Mouse (Mus musculus): ENCODE results near the gene Sgta. TPM values are rescaled to one million over a fixed set of nuclear protein-coding genes. Genes with fewer than 3 reads are reported as not detected.

Sgta gene
- total and polyA plus RNA-seq, 3 experiments = 100 to 1,019 (median 152) TPM

DNA sequence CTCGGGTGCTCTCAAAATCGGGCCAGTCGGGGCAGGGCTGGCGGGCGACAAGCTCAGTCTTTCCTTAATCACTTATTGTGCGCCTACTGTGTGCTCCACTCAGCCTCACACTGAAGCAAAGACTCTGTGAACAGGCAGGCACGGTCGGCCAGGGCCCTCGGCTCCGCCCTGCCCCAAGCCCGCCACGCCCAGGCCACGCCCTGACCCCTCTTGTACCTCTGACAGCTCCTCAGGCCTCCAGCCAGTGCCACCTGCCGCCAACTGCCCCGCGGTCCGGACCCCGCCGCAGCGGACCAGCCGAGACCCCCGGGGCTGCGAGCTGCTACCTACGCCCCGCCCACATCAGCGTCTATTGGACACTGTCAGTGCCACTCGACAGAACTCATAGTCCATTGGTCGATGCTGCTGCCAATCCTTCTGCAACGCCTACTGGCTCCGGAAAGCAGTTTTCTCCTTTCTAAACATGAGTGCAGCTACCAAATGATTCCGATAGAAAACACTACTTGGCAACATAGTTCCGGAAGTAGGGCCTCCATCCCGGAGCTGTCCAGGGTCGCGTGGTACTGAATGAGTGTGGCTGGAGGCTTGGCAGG, 22.9 kb downstream of the Sgta start, which contains the start of gene Slc39a3:
Gene Slc39a3 (minus strand): TSS at position 439 of the 593 bp plus-strand sequence.
- no peaks in the 10 kb centered on the region for H3K4me1 ChIP-seq (ENCODE audit: control insufficient read depth in 1 of 2, insufficient read depth in 2 of 2, low read length in 2 of 2)
- no peaks in the 10 kb centered on the region; the same call in 1 of the 2 replicates for H3K79me2 ChIP-seq (ENCODE audit: control insufficient read depth, insufficient read depth, low read length, poor library complexity)
- 0 out of 2 replicates have a peak within 1 kb of the TSS, but pooled peaks have one; percentile 14 for H3K27ac ChIP-seq (ENCODE audit: control insufficient read depth, low read depth, low read length)
- DNase-seq (ENCODE audit: low read depth, low spot score) = peak; percentile 99
- no peaks in the 10 kb centered on the region for H3K27me3 ChIP-seq (ENCODE audit: control insufficient read depth in 1 of 2, insufficient read depth in 2 of 2, low read length in 2 of 2)
- no peaks in the 10 kb centered on the region for H3K36me3 ChIP-seq (ENCODE audit: control insufficient read depth in 1 of 2, insufficient read depth in 2 of 2, low read length in 2 of 2)
- H3K4me3 ChIP-seq (ENCODE audit: control insufficient read depth in 1 of 2, insufficient read depth in 1 of 2, low read depth in 2 of 2, low read length in 2 of 2) = peak within 1 kb of the TSS; percentile 44 to 82
- peak within 1 kb of the TSS; percentile 67 for H3K9ac ChIP-seq (ENCODE audit: control insufficient read depth, low read depth, low read length, poor library complexity, severe bottlenecking)
- H3K9me3 ChIP-seq (replicated peaks; ENCODE audit: insufficient read depth, low read length) = no peaks in the 10 kb centered on the region
- TF ChIP-seq ZMIZ1 (IDR thresholded peaks at IDR 0.05; ENCODE audit: low read depth, low read length) (no peak), MAFK (IDR thresholded peaks at IDR 0.05; ENCODE audit: borderline replicate concordance, low read depth, low read length) (no peak), HCFC1 (IDR thresholded peaks at IDR 0.05; ENCODE audit: low read depth, low read length) (peak; percentile 94), MAX (IDR thresholded peaks at IDR 0.05; ENCODE audit: low read length) (peak; percentile 39; the same call in 1 of the 2 replicates), SMC3 (IDR thresholded peaks at IDR 0.05; ENCODE audit: low read depth, low read length) (no peak), RCOR1 (IDR thresholded peaks at IDR 0.05; ENCODE audit: low read depth, low read length) (no peak), NRF1 (IDR thresholded peaks at IDR 0.05; ENCODE audit: insufficient read depth, low read depth, low read length, poor library complexity, severe bottlenecking) (0 out of 2 replicates have a peak, but pooled peaks have one; percentile 14), POLR2A (IDR thresholded peaks at IDR 0.05; ENCODE audit: control insufficient read depth in 1 of 2, insufficient read depth in 1 of 2, low read depth in 1 of 2, low read length in 2 of 2, poor library complexity in 1 of 2) (peak; percentile 49 to 59; a peak in 3 of 4 replicates), ELF1 (IDR thresholded peaks at IDR 0.05; ENCODE audit: low read depth, low read length) (peak; percentile 75), TCF12 (IDR thresholded peaks at IDR 0.05; ENCODE audit: low read depth, low read length) (0 out of 2 replicates have a peak, but pooled peaks have one; percentile 23), MYB (IDR thresholded peaks at IDR 0.05; ENCODE audit: low read depth, low read length) (no peak), GABPA (IDR thresholded peaks at IDR 0.05; ENCODE audit: low read depth, low read length) (no peak), MXI1 (IDR thresholded peaks at IDR 0.05; ENCODE audit: low read depth, low read length) (peak; percentile 96), CHD2 (IDR thresholded peaks at IDR 0.05; ENCODE audit: low read length) (peak; percentile 91), NELFE (IDR thresholded peaks at IDR 0.05; ENCODE audit: low read depth, low read length) (peak; percentile 46; the same call in 1 of the 2 replicates), USF1 (IDR thresholded peaks at IDR 0.05; ENCODE audit: low read depth, low read length) (no peak), USF2 (IDR thresholded peaks at IDR 0.05; ENCODE audit: borderline replicate concordance in 1 of 2, insufficient read depth in 1 of 2, low read depth in 1 of 2, low read length in 2 of 2) (no peak), POLR2AphosphoS2 (IDR thresholded peaks at IDR 0.05; ENCODE audit: low read length) (no peak), GATA1 (IDR thresholded peaks at IDR 0.05; ENCODE audit: low read depth, low read length) (no peak), EP300 (IDR thresholded peaks at IDR 0.05; ENCODE audit: low read depth in 1 of 2, low read length in 2 of 2) (no peak), CTCF (IDR thresholded peaks at IDR 0.05 in 2 of 3, conservative IDR thresholded peaks at IDR 0.05 in 1 of 3; ENCODE audit: control insufficient read depth in 1 of 3, insufficient read depth in 1 of 3, low read depth in 2 of 3, low read length in 3 of 3, poor library complexity in 1 of 3, severe bottlenecking in 1 of 3) (no peak), MAZ (IDR thresholded peaks at IDR 0.05; ENCODE audit: low read depth, low read length) (0 out of 2 replicates have a peak, but pooled peaks have one; percentile 53), BHLHE40 (IDR thresholded peaks at IDR 0.05; ENCODE audit: borderline replicate concordance, low read depth, low read length) (no peak), ZNF384 (IDR thresholded peaks at IDR 0.05; ENCODE audit: low read depth, low read length) (no peak), MEF2A (IDR thresholded peaks at IDR 0.05; ENCODE audit: extremely low read depth, insufficient replicate concordance, low read depth, low read length, poor library complexity, severe bottlenecking) (no peak), KAT2A (conservative IDR thresholded peaks at IDR 0.05; ENCODE audit: low read depth, low read length) (peak; percentile 65; the same call in 1 of the 2 replicates), TAL1 (IDR thresholded peaks at IDR 0.05; ENCODE audit: low read length) (no peak), CHD1 (IDR thresholded peaks at IDR 0.05; ENCODE audit: low read depth, low read length) (no peak), MYC (IDR thresholded peaks at IDR 0.05; ENCODE audit: low read depth, low read length) (peak; percentile 76; the same call in 1 of the 2 replicates), UBTF (IDR thresholded peaks at IDR 0.05; ENCODE audit: borderline replicate concordance, insufficient read depth, low read depth, low read length) (no peak; the same call in 1 of the 2 replicates), TBP (IDR thresholded peaks at IDR 0.05; ENCODE audit: low read depth, low read length) (peak; percentile 76), POLR2AphosphoS5 (IDR thresholded peaks at IDR 0.05; ENCODE audit: borderline replicate concordance, low read depth, low read length) (no peak), RAD21 (IDR thresholded peaks at IDR 0.05; ENCODE audit: low read depth, low read length) (no peak), ZC3H11A (IDR thresholded peaks at IDR 0.05; ENCODE audit: low read depth, low read length) (no peak), JUND (IDR thresholded peaks at IDR 0.05; ENCODE audit: low read depth, low read length) (no peak), E2F4 (IDR thresholded peaks at IDR 0.05; ENCODE audit: borderline replicate concordance, low read depth, low read length) (no peak)

Data from MEL (cell line).